Mouse (Mus musculus): ENCODE measurements around the gene Otog. TPM values are rescaled to one million over a fixed set of nuclear protein-coding genes. Genes with fewer than 3 reads are reported as not detected.

The Otog gene
- polyA plus RNA-seq, 1 experiment, result 0.04 TPM

DNA sequence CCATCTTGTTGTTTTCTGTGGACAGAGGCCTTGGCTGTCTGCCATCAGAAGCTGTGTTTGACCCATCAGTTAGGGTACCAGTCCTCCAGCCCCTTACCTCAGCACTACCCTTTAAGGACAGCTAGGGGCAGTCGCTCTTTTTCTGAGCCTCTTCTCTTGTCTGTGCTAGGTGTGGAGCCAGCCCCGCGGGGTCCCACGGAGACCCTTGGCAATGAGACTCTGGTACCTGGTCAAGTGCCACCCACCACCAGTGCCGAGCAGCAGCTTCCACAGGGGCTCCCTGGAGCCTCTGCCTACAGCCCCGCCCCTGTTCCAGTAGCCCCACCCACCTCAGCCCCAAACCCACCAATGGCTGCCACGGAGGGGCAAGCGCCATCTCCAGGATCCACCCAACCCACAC is 46.3 kb downstream of the Otog start:
- no peaks in the 10 kb centered on the region for H3K4me1 ChIP-seq (ENCODE audit: control insufficient read depth, insufficient read depth, insufficient read length, low read length)
- H3K4me3 ChIP-seq (ENCODE audit: low read depth, low read length), result no peak overlapping the region
- no peaks in the 10 kb centered on the region for H3K36me3 ChIP-seq (ENCODE audit: control insufficient read depth, insufficient read depth, low read length)
- H3K27ac ChIP-seq (ENCODE audit: insufficient read depth, low read depth, low read length), result no peak overlapping the region
- 38% methylated on average over 8 of the region's 8 CpGs for WGBS
- no peaks in the 10 kb centered on the region for H3K27me3 ChIP-seq (ENCODE audit: control insufficient read depth, insufficient read depth, low read length)
- TF ChIP-seq CTCF (IDR thresholded peaks at IDR 0.05; ENCODE audit: extremely low read depth, insufficient read length, insufficient replicate concordance, low read depth, low read length) (no peak), POLR2A (IDR thresholded peaks at IDR 0.05; ENCODE audit: low read depth, low read length) (no peak)

GRCm38 (mm10) chr7:46296330-46296729 is 55.5 kb downstream of the Otog start:
- H3K36me3 ChIP-seq (ENCODE audit: control insufficient read depth, insufficient read depth, low read length), result no peaks in the 10 kb centered on the region
- H3K27me3 ChIP-seq (ENCODE audit: control insufficient read depth, insufficient read depth, low read length), result no peaks in the 10 kb centered on the region
- H3K4me1 ChIP-seq (ENCODE audit: control insufficient read depth, insufficient read depth, insufficient read length, low read length), result no peaks in the 10 kb centered on the region
- 47% methylated on average over 6 of the region's 6 CpGs for WGBS
- H3K4me3 ChIP-seq (ENCODE audit: low read depth, low read length), result no peak overlapping the region
- no peak overlapping the region for H3K27ac ChIP-seq (ENCODE audit: insufficient read depth, low read depth, low read length)
- no peak for TF ChIP-seq CTCF (IDR thresholded peaks at IDR 0.05; ENCODE audit: extremely low read depth, insufficient read length, insufficient replicate concordance, low read depth, low read length)
- TF ChIP-seq POLR2A (IDR thresholded peaks at IDR 0.05; ENCODE audit: low read depth, low read length), result no peak

- Histone ChIP-seq H3K36me3 (ENCODE audit: control insufficient read depth, insufficient read depth, low read length) (no peaks in the 10 kb centered on the region), H3K4me3 (ENCODE audit: low read depth, low read length) (no peak overlapping the region), H3K27ac (ENCODE audit: insufficient read depth, low read depth, low read length) (no peak overlapping the region), H3K4me1 (ENCODE audit: control insufficient read depth, insufficient read depth, insufficient read length, low read length) (no peaks in the 10 kb centered on the region), H3K27me3 (ENCODE audit: control insufficient read depth, insufficient read depth, low read length) (no peaks in the 10 kb centered on the region)
- WGBS, result 81% methylated on average over 12 of the region's 12 CpGs
- no peak for TF ChIP-seq CTCF (IDR thresholded peaks at IDR 0.05; ENCODE audit: extremely low read depth, insufficient read length, insufficient replicate concordance, low read depth, low read length)
- no peak for TF ChIP-seq POLR2A (IDR thresholded peaks at IDR 0.05; ENCODE audit: low read depth, low read length)
These were observed 60.3 kb downstream of the Otog start for GRCm38 (mm10) chr7:46301031-46301632.

- Histone ChIP-seq H3K4me1 (ENCODE audit: control insufficient read depth, insufficient read depth, insufficient read length, low read length) (no peaks in the 10 kb centered on the region), H3K36me3 (ENCODE audit: control insufficient read depth, insufficient read depth, low read length) (no peaks in the 10 kb centered on the region), H3K27ac (ENCODE audit: insufficient read depth, low read depth, low read length) (no peak overlapping the region), H3K27me3 (ENCODE audit: control insufficient read depth, insufficient read depth, low read length) (no peaks in the 10 kb centered on the region; the same call in 1 of the 2 replicates), H3K4me3 (ENCODE audit: low read depth, low read length) (no peak overlapping the region)
- WGBS, result 45% methylated on average over 6 of the region's 6 CpGs
- TF ChIP-seq CTCF (IDR thresholded peaks at IDR 0.05; ENCODE audit: extremely low read depth, insufficient read length, insufficient replicate concordance, low read depth, low read length) (no peak), POLR2A (IDR thresholded peaks at IDR 0.05; ENCODE audit: low read depth, low read length) (no peak)
These were observed 72.7 kb downstream of the Otog start for GRCm38 (mm10) chr7:46313486-46313885.

DNA sequence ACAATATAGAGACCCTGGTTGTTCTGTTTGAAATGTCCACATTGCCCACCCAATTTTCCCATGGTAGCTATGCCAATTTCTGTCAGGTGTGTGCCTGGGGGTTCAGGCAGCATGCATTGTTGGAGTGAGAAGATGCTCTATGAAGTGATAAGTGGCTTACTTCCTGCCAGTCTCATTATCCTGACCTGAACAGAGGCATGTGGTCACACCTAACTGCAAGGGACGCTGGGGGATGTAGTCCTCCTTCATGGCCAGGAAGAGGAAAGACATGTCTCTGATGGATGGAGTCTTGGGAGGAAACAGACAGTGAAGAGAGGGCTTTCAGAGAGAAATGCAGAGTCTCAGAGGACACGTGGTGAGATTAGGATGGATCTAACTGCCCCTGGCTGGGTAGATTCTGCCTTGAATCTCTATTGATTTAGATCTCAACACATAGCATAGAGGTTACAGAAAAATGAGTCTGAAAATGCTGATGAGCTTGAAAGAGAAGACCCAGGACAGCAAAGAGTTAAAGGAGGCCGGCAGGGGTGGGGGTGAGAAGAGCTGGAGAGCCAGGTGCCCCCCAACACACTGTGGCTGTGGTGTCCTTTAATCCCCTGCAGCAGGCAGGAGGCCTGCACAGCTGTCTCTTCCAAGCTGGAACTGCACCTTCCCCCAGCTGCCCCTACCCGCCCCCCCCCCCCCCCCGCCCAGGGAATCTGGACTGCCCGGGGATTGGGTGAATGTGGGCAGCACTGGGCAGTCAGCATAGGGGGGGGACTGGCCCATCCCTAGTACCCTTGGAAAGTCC is 73.6 kb downstream of the Otog start:
- Histone ChIP-seq H3K4me1 (ENCODE audit: control insufficient read depth, insufficient read depth, insufficient read length, low read length) (no peaks in the 10 kb centered on the region), H3K36me3 (ENCODE audit: control insufficient read depth, insufficient read depth, low read length) (no peaks in the 10 kb centered on the region), H3K4me3 (ENCODE audit: low read depth, low read length) (no peak overlapping the region), H3K27me3 (ENCODE audit: control insufficient read depth, insufficient read depth, low read length) (no peaks in the 10 kb centered on the region; the same call in 1 of the 2 replicates), H3K27ac (ENCODE audit: insufficient read depth, low read depth, low read length) (no peak overlapping the region)
- WGBS, result 36% methylated on average over 4 of the region's 6 CpGs
- no peak for TF ChIP-seq CTCF (IDR thresholded peaks at IDR 0.05; ENCODE audit: extremely low read depth, insufficient read length, insufficient replicate concordance, low read depth, low read length)
- no peak for TF ChIP-seq POLR2A (IDR thresholded peaks at IDR 0.05; ENCODE audit: low read depth, low read length)

DNA sequence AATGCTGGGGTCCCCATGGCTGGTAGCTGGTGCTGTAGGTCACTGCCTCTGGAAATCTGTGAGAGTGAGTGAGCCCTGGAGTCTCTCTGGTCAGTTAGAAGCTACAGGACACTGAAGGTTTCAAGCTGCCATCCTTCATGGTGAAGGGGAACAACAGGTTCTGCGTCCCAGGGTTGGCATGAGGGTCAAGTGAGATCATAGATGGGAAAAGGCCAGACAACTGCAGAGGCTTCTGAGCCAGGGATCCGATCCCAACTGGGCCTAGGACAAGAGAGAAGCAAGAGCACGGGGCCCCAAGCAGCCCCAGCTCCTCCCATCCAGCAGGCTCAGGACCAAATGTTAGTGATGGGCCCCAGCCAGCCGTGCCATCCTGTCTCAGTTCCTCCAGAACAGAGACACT is 74.9 kb downstream of the Otog start:
- no peaks in the 10 kb centered on the region; the same call in 1 of the 2 replicates for H3K27me3 ChIP-seq (ENCODE audit: control insufficient read depth, insufficient read depth, low read length)
- WGBS, result 57% methylated on average over 4 of the region's 4 CpGs
- H3K4me3 ChIP-seq (ENCODE audit: low read depth, low read length), result no peak overlapping the region
- H3K4me1 ChIP-seq (ENCODE audit: control insufficient read depth, insufficient read depth, insufficient read length, low read length), result no peaks in the 10 kb centered on the region
- TF ChIP-seq CTCF (IDR thresholded peaks at IDR 0.05; ENCODE audit: extremely low read depth, insufficient read length, insufficient replicate concordance, low read depth, low read length) (no peak), POLR2A (IDR thresholded peaks at IDR 0.05; ENCODE audit: low read depth, low read length) (no peak)
- no peak overlapping the region for H3K27ac ChIP-seq (ENCODE audit: insufficient read depth, low read depth, low read length)
- no peaks in the 10 kb centered on the region for H3K36me3 ChIP-seq (ENCODE audit: control insufficient read depth, insufficient read depth, low read length)

- Histone ChIP-seq H3K27ac (ENCODE audit: insufficient read depth, low read depth, low read length) (no peak overlapping the region), H3K27me3 (ENCODE audit: control insufficient read depth, insufficient read depth, low read length) (no peaks in the 10 kb centered on the region; the same call in 1 of the 2 replicates), H3K36me3 (ENCODE audit: control insufficient read depth, insufficient read depth, low read length) (no peaks in the 10 kb centered on the region), H3K4me1 (ENCODE audit: control insufficient read depth, insufficient read depth, insufficient read length, low read length) (no peaks in the 10 kb centered on the region), H3K4me3 (ENCODE audit: low read depth, low read length) (no peak overlapping the region)
- 26% methylated on average over 7 of the region's 7 CpGs for WGBS
- no peak for TF ChIP-seq CTCF (IDR thresholded peaks at IDR 0.05; ENCODE audit: extremely low read depth, insufficient read length, insufficient replicate concordance, low read depth, low read length)
- TF ChIP-seq POLR2A (IDR thresholded peaks at IDR 0.05; ENCODE audit: low read depth, low read length), result no peak
These were observed 76.2 kb downstream of the Otog start for GRCm38 (mm10) chr7:46316948-46317347.
